Mouse (Mus musculus): ENCODE measurements around the gene Erap1. TPM values are rescaled to one million over a fixed set of nuclear protein-coding genes. Genes with fewer than 3 reads are reported as not detected.
A peak's percentile ranks its signal among the peaks of the same experiment; 100 is the strongest.
"Not testable (repeated sequence)": the region's sequence is repeated elsewhere in the genome, so short reads cannot be mapped to it uniquely, and the experiment has no call there.

The Erap1 gene
- 4.3 and 6.9 TPM in 2 replicates for polyA plus RNA-seq (2012; rRNA removed)
- polyA plus RNA-seq (2014; fragmentation: Nextera tagmentation; extraction: Ambion mirVana) = 17.6 and 21.6 TPM in 2 replicates

DNA sequence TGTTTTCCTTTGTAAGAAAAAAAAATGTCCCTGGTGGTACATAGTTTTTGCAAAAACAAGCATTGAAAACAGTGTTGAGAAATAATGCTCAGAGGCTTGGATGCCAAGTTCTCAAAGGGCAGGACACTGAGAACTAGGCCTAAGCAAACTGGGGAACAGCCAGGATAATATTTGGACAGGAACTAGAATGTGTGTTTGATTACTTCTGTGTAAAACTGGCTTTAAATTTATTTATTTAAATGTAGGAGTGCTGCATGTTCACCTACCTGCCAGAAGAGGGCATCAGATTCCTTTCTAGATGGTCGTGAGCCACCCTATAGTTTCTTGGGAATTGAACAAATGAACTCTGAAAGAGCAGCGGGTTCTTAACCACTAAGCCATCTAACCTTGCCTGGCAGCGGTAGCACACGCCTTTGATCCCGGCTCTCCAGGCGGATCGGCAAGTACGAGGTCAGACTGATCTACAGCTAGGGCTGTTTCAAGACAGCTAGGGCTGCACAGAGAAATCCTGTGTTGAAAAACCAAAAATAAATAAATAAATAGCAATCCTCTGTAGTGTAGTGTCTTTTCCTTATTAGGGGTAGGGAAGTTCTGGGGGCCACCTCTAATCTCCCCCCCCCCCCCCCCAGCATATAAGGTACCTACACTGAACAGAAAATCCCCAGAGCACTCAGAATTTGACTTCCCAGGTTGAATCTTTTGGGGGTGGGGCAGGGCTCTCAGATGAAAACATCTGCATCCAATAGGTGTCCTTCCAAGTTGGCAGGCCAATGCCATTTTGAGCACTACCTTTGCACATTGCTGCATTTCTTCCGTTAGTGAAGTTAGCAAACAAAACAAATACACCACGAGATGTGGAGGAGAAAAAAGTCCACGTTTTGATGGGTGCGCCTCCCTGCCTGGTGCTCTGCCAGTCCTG, at the start of gene Erap1:
Gene Erap1 (plus strand): TSS at position 776 of the 919 bp plus-strand sequence.
- H3K9me3 ChIP-seq (ENCODE audit: control insufficient read depth, low read length) = no peaks in the 10 kb centered on the region
- peak within 1 kb of the TSS; percentile 86 to 99 for H3K4me3 ChIP-seq (ENCODE audit: insufficient read depth in 1 of 2, low read depth in 2 of 2, low read length in 2 of 2)
- H3K4me1 ChIP-seq (replicated peaks; ENCODE audit: control insufficient read depth in 2 of 2, insufficient read depth in 2 of 2, low read length in 1 of 2) = no peaks in the 10 kb centered on the region
- peak within 1 kb of the TSS; percentile 96 for H3K9ac ChIP-seq (replicated peaks)
- DNase-seq (ENCODE audit: low read depth in 3 of 3, low spot score in 3 of 3) = peak; percentile 52 to 70 (median 55)
- WGBS (ENCODE audit: insufficient replicate concordance) = 2% methylated on average over 12 of the region's 12 CpGs
- H3K36me3 ChIP-seq (replicated peaks; ENCODE audit: control insufficient read depth, insufficient read depth, low read depth) = no peaks in the 10 kb centered on the region
- H3K27ac ChIP-seq = peak within 1 kb of the TSS; percentile 83
- no peaks in the 10 kb centered on the region for H3K27me3 ChIP-seq (ENCODE audit: control insufficient read depth, insufficient read depth, low read length)
- H3K4me2 ChIP-seq (ENCODE audit: low read depth) = peak within 1 kb of the TSS; percentile 90
- peak; percentile 84 for TF ChIP-seq CTCF (IDR thresholded peaks at IDR 0.05; ENCODE audit: low read depth)
- 0 out of 2 replicates have a peak, but pooled peaks have one; percentile 4 for TF ChIP-seq EP300 (IDR thresholded peaks at IDR 0.05; ENCODE audit: low read depth)
- ATAC-seq (ENCODE audit: insufficient read depth) = peak; percentile 63

DNA sequence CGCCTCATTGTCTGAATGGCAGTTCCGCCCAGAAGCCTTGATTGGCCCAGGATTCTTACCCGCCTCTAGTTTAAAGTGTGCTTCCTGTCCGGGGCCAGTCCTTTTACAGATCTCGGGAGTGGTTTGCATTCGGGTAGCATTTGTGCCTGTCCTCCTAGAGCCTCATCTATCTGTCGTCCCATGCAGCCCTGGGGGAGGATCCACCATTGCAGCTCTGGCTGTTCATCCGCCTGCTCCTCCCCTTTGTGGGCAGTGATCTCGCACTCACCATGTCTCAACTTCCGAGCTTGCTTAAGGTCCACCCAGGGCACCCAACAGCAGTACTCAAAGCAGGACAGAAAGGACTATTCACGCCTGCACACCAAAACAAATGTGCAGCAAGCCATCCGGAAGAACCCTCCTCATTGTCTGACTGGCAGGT, 48.0 kb upstream of the Erap1 start:
- H3K27ac ChIP-seq; DNase-seq (ENCODE audit: low read depth in 3 of 3, low spot score in 3 of 3); H3K4me2 ChIP-seq (ENCODE audit: low read depth); H3K9me3 ChIP-seq (ENCODE audit: control insufficient read depth, low read length); H3K4me1 ChIP-seq (replicated peaks; ENCODE audit: control insufficient read depth in 2 of 2, insufficient read depth in 2 of 2, low read length in 1 of 2); H3K27me3 ChIP-seq (ENCODE audit: control insufficient read depth, insufficient read depth, low read length); H3K9ac ChIP-seq (replicated peaks); H3K36me3 ChIP-seq (replicated peaks; ENCODE audit: control insufficient read depth, insufficient read depth, low read depth); ATAC-seq (ENCODE audit: insufficient read depth): not testable (repeated sequence)
- 44% methylated on average over 12 of the region's 12 CpGs for WGBS (ENCODE audit: insufficient replicate concordance)
- H3K4me3 ChIP-seq (ENCODE audit: insufficient read depth in 1 of 2, low read depth in 2 of 2, low read length in 2 of 2) = peak overlapping the region in 1 of 2 experiments; percentile 2; a peak in 1 of 4 replicates

DNA sequence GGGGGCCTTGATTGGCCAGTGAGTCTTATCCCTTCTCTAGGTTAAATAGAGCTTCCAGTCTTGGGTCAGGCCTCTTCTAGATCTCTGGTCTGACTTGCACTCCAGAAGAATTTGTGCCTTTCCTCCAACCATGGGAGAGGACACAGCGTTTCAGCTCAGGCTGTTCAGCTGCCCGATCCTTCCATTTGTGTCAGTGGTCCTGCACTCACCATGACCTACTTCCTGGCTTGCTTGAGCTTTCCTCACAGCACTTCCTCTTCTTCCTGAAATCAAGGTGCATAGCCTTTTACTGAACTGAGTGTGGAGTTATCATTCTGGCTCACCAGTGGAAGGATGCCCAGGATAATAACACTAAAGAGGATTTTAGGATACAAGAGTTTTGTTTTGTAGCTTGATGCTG, 47.5 kb upstream of the Erap1 start:
- 58% methylated on average over 2 of the region's 2 CpGs for WGBS (ENCODE audit: insufficient replicate concordance)

DNA sequence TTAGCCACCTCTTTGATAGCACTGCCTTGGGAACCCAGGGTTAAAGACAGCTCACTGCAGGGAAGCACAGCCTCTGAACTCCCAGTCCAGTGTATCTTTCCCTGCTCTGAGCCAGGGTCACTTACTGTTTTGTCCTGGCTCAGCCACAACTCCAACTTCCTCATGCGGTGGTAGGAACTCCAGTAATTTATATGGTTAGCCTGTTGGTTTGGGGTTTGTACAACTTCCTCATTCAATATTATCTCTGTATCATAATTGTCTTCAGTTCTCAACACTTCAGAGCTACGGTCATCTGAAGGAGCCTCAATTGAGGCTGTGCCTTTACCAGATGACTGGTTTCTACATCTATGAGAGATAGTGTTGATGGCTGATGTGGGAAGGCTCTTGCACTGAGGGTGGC, 42.3 kb upstream of the Erap1 start:
- not testable (repeated sequence) for H3K4me3 ChIP-seq (ENCODE audit: insufficient read depth in 1 of 2, low read depth in 2 of 2, low read length in 2 of 2); DNase-seq (ENCODE audit: low read depth in 3 of 3, low spot score in 3 of 3); H3K36me3 ChIP-seq (replicated peaks; ENCODE audit: control insufficient read depth, insufficient read depth, low read depth); H3K27me3 ChIP-seq (ENCODE audit: control insufficient read depth, insufficient read depth, low read length); H3K4me2 ChIP-seq (ENCODE audit: low read depth); H3K9ac ChIP-seq (replicated peaks); ATAC-seq (ENCODE audit: insufficient read depth); H3K27ac ChIP-seq; H3K4me1 ChIP-seq (replicated peaks; ENCODE audit: control insufficient read depth in 2 of 2, insufficient read depth in 2 of 2, low read length in 1 of 2); H3K9me3 ChIP-seq (ENCODE audit: control insufficient read depth, low read length)
- WGBS (ENCODE audit: insufficient replicate concordance) = 18% methylated on average over 2 of the region's 2 CpGs

More for the DNA sequence above, 47.5 kb upstream of the Erap1 start:
- not testable (repeated sequence) for H3K4me3 ChIP-seq (ENCODE audit: insufficient read depth in 1 of 2, low read depth in 2 of 2, low read length in 2 of 2); H3K9me3 ChIP-seq (ENCODE audit: control insufficient read depth, low read length); H3K27me3 ChIP-seq (ENCODE audit: control insufficient read depth, insufficient read depth, low read length); H3K4me1 ChIP-seq (replicated peaks; ENCODE audit: control insufficient read depth in 2 of 2, insufficient read depth in 2 of 2, low read length in 1 of 2); H3K4me2 ChIP-seq (ENCODE audit: low read depth); H3K27ac ChIP-seq; H3K36me3 ChIP-seq (replicated peaks; ENCODE audit: control insufficient read depth, insufficient read depth, low read depth); DNase-seq (ENCODE audit: low read depth in 3 of 3, low spot score in 3 of 3); H3K9ac ChIP-seq (replicated peaks); ATAC-seq (ENCODE audit: insufficient read depth)

DNA sequence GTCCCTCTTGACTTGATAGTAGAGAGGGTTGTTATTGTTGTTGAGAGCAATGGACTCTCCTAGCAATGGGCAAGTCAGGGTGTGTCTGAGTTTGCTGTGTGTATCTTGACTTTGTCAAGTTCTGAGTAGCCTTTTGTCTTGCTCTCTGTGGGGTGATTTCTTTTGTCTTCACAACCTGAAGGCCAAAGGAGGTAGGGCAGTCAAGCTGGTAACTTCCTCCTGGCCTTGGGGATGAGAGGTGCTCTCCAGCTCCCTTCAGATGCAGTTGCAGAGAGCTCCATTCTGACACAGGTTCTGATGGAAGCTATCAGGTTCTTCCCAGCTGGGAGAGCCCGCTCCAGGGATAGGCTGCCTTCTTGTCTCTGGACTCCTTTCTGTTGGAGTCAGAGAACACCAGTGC, 37.6 kb upstream of the Erap1 start:
- WGBS (ENCODE audit: insufficient replicate concordance) = no CpG with 5 or more reads among the region's 1 CpGs
- not testable (repeated sequence) for ATAC-seq (ENCODE audit: insufficient read depth); H3K9me3 ChIP-seq (ENCODE audit: control insufficient read depth, low read length); H3K9ac ChIP-seq (replicated peaks); H3K4me3 ChIP-seq (ENCODE audit: insufficient read depth in 1 of 2, low read depth in 2 of 2, low read length in 2 of 2); H3K27me3 ChIP-seq (ENCODE audit: control insufficient read depth, insufficient read depth, low read length); DNase-seq (ENCODE audit: low read depth in 3 of 3, low spot score in 3 of 3); H3K27ac ChIP-seq; H3K36me3 ChIP-seq (replicated peaks; ENCODE audit: control insufficient read depth, insufficient read depth, low read depth); H3K4me2 ChIP-seq (ENCODE audit: low read depth); H3K4me1 ChIP-seq (replicated peaks; ENCODE audit: control insufficient read depth in 2 of 2, insufficient read depth in 2 of 2, low read length in 1 of 2)

DNA sequence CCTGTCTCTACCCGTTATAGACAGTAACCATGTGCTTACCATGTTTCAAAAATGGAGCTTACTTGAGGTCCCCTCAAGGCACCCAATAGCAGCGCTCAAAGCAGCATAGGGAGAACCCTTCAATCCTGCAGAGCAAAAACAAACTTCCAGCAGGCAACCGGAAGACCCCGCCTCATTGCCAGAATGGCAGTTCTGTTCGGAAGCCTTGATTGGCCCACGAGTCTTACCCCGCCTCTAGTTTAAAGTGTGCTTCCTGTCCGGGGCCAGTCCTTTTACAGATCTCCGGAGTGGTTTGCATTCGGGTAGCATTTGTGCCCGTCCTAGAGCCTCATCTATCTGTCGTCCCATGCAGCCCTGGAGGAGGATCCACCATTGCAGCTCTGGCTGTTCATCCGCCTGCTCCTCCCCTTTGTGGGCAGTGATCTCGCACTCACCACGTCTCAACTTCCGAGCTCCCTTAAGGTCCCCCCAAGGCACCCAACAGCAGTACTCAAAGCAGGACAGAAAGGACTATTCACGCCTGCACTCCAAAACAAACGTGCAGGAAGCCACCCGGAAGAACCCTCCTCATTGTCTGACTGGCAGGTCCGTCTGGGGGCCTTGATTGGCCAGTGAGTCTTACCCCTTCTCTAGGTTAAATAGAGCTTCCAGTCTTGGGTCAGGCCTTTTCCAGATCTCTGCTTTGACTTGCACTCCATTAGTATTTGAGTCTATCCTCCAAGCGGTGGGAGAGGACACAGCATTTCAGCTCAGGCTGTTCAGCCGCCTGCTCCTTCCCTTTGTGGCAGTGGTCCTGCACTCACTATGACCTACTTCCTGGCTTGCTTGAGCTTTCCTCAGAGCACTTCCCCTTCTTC, 22.0 kb upstream of the Erap1 start:
- peak; percentile 94 for ATAC-seq (ENCODE audit: insufficient read depth)
- not testable (repeated sequence) for H3K9me3 ChIP-seq (ENCODE audit: control insufficient read depth, low read length); H3K36me3 ChIP-seq (replicated peaks; ENCODE audit: control insufficient read depth, insufficient read depth, low read depth); H3K4me1 ChIP-seq (replicated peaks; ENCODE audit: control insufficient read depth in 2 of 2, insufficient read depth in 2 of 2, low read length in 1 of 2); H3K27me3 ChIP-seq (ENCODE audit: control insufficient read depth, insufficient read depth, low read length)
- Histone ChIP-seq H3K27ac (peak overlapping the region; percentile 68), H3K4me2 (ENCODE audit: low read depth) (peak overlapping the region; percentile 70), H3K4me3 (ENCODE audit: insufficient read depth in 1 of 2, low read depth in 2 of 2, low read length in 2 of 2) (peak overlapping the region; percentile 60 to 74), H3K9ac (replicated peaks) (peak overlapping the region; percentile 54)
- DNase-seq (ENCODE audit: low read depth in 3 of 3, low spot score in 3 of 3) = peak; percentile 56 to 57 (median 57)
- WGBS (ENCODE audit: insufficient replicate concordance) = 3% methylated on average over 22 of the region's 22 CpGs

All from liver, embryonic 14.5 days (tissue).